Mouse (Mus musculus) embryonic fibroblast, embryonic 13.5 days (primary cell): ENCODE results near the gene Orc5.

Source experiments
- CTCF ChIP-seq: IDR thresholded peaks from 2 replicates; pipeline ENCODE4 v1.5.1; 2011; ENCODE audit warnings: mild to moderate bottlenecking, control low read depth, low read length, moderate library complexity, borderline replicate concordance; ENCODE audit not compliant: insufficient read depth
- POLR2A ChIP-seq: IDR thresholded peaks from 2 replicates; pipeline ENCODE4 v1.6.1; 2011; ENCODE audit warnings: low read depth, mild to moderate bottlenecking, control low read depth, low read length, moderate library complexity

GRCm38 (mm10) chr5:22508560-22508959 lies 41.7 kb downstream of the Orc5 start:
- TF ChIP-seq CTCF (no peak), POLR2A (no peak)
